Mouse (Mus musculus): ENCODE data around the gene Igfn1. TPM values are rescaled to one million over a fixed set of nuclear protein-coding genes. Genes with fewer than 3 reads are reported as not detected.

Gene Igfn1
- polyA plus RNA-seq, 1 experiment from 2014 or later, result not detected

DNA sequence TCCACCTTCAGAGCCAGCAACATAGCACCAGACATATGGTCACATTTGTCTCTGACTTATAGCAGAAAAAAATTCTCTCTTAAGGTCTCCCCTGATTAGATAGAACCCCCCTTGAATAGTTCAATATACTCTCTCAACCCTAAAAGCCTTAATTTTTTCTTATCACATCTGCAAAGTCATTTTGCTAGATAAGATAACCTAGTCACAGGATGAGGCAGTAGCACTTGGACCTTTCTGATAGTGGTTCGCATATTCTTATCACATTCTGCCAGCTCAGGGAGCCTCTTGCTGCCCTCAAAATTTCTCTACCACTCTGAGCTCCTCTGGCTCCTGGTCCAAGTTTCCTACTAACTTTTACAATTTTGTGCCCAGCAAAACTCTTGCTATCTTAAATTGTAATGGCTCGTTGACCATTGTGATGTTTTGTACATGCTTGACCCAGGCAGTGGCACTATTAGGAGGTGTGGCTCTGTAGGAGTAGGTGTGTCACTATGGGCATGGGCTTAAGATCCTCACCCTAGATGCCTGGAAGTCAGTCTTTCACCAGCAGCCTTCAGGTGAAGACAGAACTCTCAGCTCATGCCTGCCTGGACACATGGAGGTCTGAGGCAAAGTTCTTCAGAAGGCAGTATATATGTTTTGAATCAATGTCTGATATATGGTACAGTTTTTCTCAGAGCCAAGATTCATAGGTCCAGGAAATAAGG lies 8.8 kb upstream of the Igfn1 start:
- Histone ChIP-seq H3K27ac (ENCODE audit: low read length) (no peak overlapping the region), H3K9me3 (ENCODE audit: control insufficient read depth, low read length) (no peaks in the 10 kb centered on the region), H3K9ac (ENCODE audit: low read length) (no peak overlapping the region), H3K4me3 (ENCODE audit: low read length) (no peak overlapping the region), H3K36me3 (ENCODE audit: control insufficient read depth, insufficient read depth, low read length) (no peaks in the 10 kb centered on the region), H3K27me3 (ENCODE audit: control insufficient read depth, insufficient read depth, low read depth, low read length) (no peaks in the 10 kb centered on the region), H3K4me1 (replicated peaks; ENCODE audit: control insufficient read depth, insufficient read depth, low read length) (peaks cover 8% of the 10 kb centered on the region; the same call in 1 of the 2 replicates), H3K4me2 (ENCODE audit: low read depth, low read length) (no peak overlapping the region)
- WGBS, result 45% methylated on average over 2 of the region's 2 CpGs
- no peak for ATAC-seq (ENCODE audit: low read depth)

DNA sequence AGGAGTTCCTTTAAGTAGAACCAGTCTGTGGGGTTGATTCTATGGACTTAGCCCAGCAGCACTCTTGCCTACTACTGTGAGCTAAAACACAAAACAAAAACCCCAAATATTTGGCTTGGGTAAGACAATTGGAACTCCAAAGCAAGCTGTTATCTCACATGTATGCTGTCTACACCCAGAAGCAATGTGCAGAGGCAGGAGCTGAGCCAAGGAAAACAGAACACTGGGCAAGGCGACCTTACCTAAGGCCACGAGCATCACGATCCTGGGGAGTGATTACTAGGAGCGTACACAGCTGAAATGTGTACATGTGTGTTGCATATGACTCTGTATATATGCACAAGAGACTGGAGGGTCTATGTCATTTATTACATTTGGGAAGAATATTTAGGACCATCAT lies 7.4 kb upstream of the Igfn1 start:
- Histone ChIP-seq H3K36me3 (ENCODE audit: control insufficient read depth, insufficient read depth, low read length) (no peaks in the 10 kb centered on the region), H3K4me3 (ENCODE audit: low read length) (no peak overlapping the region), H3K4me1 (replicated peaks; ENCODE audit: control insufficient read depth, insufficient read depth, low read length) (peaks cover 6% of the 10 kb centered on the region; the same call in 1 of the 2 replicates), H3K9ac (ENCODE audit: low read length) (no peak overlapping the region), H3K27ac (ENCODE audit: low read length) (no peak overlapping the region), H3K27me3 (ENCODE audit: control insufficient read depth, insufficient read depth, low read depth, low read length) (no peaks in the 10 kb centered on the region), H3K9me3 (ENCODE audit: control insufficient read depth, low read length) (no peaks in the 10 kb centered on the region), H3K4me2 (ENCODE audit: low read depth, low read length) (no peak overlapping the region)
- WGBS, result 61% methylated on average over 4 of the region's 4 CpGs
- ATAC-seq (ENCODE audit: low read depth), result no peak

DNA sequence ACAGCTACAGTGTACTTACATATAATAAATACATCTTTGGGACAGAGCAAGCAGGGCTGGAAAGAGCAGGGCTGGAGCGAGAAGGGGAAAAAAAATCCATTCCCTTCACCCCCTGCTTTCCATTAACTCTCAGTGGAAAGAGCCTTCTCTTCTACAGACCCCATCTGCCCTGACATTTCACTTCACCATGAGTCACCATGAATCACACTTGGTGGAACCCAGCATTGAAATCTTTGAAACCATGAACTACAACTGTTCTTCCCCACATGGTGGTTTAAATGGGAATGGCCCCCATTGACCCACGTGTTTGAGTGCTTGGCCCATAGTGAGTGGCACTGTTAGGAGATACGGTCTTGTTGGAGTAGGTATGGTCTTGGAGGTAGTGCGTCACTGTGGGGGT lies 4.1 kb upstream of the Igfn1 start:
- Histone ChIP-seq H3K4me1 (replicated peaks; ENCODE audit: control insufficient read depth, insufficient read depth, low read length) (peaks cover 7% of the 10 kb centered on the region), H3K27me3 (ENCODE audit: control insufficient read depth, insufficient read depth, low read depth, low read length) (peaks cover 5% of the 10 kb centered on the region; the same call in 1 of the 2 replicates), H3K9me3 (ENCODE audit: control insufficient read depth, low read length) (no peaks in the 10 kb centered on the region), H3K27ac (ENCODE audit: low read length) (no peak overlapping the region), H3K4me3 (ENCODE audit: low read length) (no peak overlapping the region), H3K36me3 (ENCODE audit: control insufficient read depth, insufficient read depth, low read length) (no peaks in the 10 kb centered on the region), H3K9ac (ENCODE audit: low read length) (no peak overlapping the region), H3K4me2 (ENCODE audit: low read depth, low read length) (no peak overlapping the region)
- WGBS, result 89% methylated on average over 4 of the region's 4 CpGs
- ATAC-seq (ENCODE audit: low read depth), result no peak

DNA sequence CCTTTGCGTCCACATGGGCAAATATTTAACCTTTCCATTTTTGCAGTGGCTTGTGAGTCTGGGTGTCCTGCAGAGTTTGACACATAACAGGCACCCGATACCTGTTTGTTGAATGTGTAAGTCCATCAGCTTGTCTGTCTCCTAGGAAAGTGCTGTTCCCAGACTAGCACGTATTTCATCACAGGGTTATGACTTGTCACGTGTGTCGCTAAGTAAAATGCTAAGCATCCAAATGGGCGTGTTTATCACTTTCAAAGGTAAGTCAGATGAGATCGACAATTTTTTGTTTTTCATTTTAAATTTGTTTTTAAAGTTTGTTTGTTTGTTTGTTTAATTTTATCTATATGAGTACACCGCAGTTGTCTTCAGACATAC lies 2.0 kb upstream of the Igfn1 start:
- H3K9ac ChIP-seq (ENCODE audit: low read length), result no peak overlapping the region; the same call in 1 of the 2 replicates
- H3K4me2 ChIP-seq (ENCODE audit: low read depth, low read length), result peak overlapping the region; percentile 80
- no peaks in the 10 kb centered on the region for H3K36me3 ChIP-seq (ENCODE audit: control insufficient read depth, insufficient read depth, low read length)
- H3K27ac ChIP-seq (ENCODE audit: low read length), result no peak overlapping the region
- ATAC-seq (ENCODE audit: low read depth), result no peak
- no peaks in the 10 kb centered on the region for H3K9me3 ChIP-seq (ENCODE audit: control insufficient read depth, low read length)
- peaks cover 7% of the 10 kb centered on the region for H3K4me1 ChIP-seq (replicated peaks; ENCODE audit: control insufficient read depth, insufficient read depth, low read length)
- 16% methylated on average over 8 of the region's 8 CpGs for WGBS
- peak overlapping the region; percentile 59 for H3K4me3 ChIP-seq (ENCODE audit: low read length)
- H3K27me3 ChIP-seq (ENCODE audit: control insufficient read depth, insufficient read depth, low read depth, low read length), result peaks cover 5% of the 10 kb centered on the region; the same call in 1 of the 2 replicates

DNA sequence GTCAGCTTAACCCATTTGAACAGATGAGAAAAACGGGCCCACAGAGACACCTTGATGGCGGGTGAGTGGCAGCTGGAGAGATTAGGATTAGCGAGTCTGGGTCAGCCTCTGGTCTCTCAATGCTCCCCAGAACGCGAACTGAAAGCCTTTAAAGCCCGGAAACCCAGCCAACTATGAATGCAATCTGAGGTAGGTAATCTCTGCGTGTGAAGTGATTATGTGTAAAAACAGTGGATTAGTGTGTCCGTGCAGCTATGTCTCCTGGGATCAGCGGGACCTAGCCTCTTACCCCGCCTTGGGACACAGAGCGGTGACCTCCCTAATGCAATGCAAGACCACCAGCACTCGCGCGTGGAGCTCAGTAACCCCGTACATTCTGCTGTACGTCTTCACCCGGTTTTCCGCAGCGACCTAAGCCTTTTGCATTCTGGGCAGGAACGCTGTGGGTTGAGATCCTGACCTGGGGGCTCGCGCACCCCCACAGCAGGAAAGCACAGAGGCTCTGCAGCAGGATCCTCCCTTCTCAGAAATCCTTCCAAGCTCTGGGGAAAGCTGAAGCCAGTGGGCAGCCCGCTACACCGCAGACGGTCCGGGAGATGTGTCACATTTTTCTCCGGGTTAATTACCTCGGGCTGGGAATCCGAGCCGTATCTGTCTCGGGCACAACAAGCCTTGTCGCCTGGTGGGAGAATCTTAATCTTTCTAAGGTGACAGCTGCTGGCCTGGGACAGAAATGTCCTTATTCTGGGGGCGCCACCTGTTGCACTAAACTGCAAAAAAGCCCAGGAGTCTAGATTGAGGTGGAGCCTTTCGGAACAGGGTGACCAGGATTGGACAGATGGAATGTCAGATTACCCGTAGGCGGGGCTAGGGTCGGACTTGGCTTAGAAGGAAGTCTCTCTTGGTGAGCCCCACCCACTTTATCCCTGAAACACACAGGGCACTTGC lies 1.3 kb upstream of the Igfn1 start, which contains the start of gene Tmem9:
Tmem9 (plus strand) TSS at position 940 of the 948 bp plus-strand sequence.
- Histone ChIP-seq H3K4me2 (ENCODE audit: low read depth, low read length) (peak within 1 kb of the TSS; percentile 80), H3K4me1 (replicated peaks; ENCODE audit: control insufficient read depth, insufficient read depth, low read length) (peaks cover 7% of the 10 kb centered on the region), H3K9ac (ENCODE audit: low read length) (peak within 1 kb of the TSS; percentile 62), H3K4me3 (ENCODE audit: low read length) (peak within 1 kb of the TSS; percentile 59), H3K27ac (ENCODE audit: low read length) (no peak within 1 kb of the TSS), H3K9me3 (ENCODE audit: control insufficient read depth, low read length) (no peaks in the 10 kb centered on the region), H3K36me3 (ENCODE audit: control insufficient read depth, insufficient read depth, low read length) (no peaks in the 10 kb centered on the region), H3K27me3 (ENCODE audit: control insufficient read depth, insufficient read depth, low read depth, low read length) (peaks cover 5% of the 10 kb centered on the region; the same call in 1 of the 2 replicates)
- WGBS, result 4% methylated on average over 37 of the region's 37 CpGs
- peak; percentile 97 for ATAC-seq (ENCODE audit: low read depth)

DNA sequence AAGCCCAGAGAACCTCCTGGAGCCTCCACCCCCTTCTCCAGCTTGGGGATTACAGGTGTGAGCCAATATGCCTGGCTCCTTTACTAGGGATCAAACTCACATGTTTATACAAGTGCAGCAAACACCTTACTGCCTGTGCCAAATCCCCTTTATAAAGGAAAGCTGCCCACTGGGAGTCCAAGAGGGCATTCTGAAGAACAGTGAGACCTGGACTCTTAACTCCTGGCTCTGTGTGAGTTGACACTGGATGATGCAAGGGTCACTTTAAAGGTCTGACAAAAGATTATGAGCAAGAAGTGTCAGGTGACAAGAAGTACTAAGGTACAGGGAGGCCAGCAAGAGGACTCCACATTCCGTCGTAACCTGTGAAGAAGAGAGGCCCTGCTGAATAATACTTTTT lies 4.7 kb downstream of the Igfn1 start:
- no peak for ATAC-seq (ENCODE audit: low read depth)
- H3K27me3 ChIP-seq (ENCODE audit: control insufficient read depth, insufficient read depth, low read depth, low read length), result peaks cover 1% of the 10 kb centered on the region; the same call in 1 of the 2 replicates
- no peak overlapping the region for H3K27ac ChIP-seq (ENCODE audit: low read length)
- no peak overlapping the region for H3K4me2 ChIP-seq (ENCODE audit: low read depth, low read length)
- WGBS, result 65% methylated on average over 2 of the region's 2 CpGs
- H3K36me3 ChIP-seq (ENCODE audit: control insufficient read depth, insufficient read depth, low read length), result no peaks in the 10 kb centered on the region
- H3K9ac ChIP-seq (ENCODE audit: low read length), result no peak overlapping the region
- H3K4me3 ChIP-seq (ENCODE audit: low read length), result no peak overlapping the region
- no peaks in the 10 kb centered on the region for H3K4me1 ChIP-seq (replicated peaks; ENCODE audit: control insufficient read depth, insufficient read depth, low read length)
- no peaks in the 10 kb centered on the region for H3K9me3 ChIP-seq (ENCODE audit: control insufficient read depth, low read length)

DNA sequence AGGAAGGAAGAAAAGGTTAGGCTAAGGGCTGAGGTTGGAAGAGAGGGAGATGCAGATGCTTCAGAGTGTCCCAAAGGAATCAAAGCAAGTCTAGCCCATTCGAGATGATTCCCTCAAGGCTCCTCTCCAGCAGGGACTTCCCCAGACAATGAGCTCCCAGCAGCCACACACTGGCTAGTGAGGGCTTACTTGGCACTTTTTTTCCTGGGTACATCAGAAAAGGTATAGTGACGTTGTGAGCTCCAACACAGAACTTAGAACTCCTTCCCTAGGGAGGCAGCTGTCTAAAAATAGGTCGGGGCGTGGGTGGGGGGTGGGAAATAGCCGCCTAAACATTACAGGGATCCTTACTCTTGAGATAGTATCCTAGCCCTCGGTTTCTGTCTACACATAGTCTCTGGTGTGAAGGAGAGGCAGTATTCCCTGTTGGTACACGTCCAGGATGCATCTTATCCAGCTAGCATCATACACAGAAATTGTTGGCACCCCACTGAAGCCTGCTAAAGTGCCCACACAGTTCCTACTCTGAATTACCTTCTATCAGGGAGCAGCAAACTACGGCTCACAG lies 6.3 kb downstream of the Igfn1 start:
- Histone ChIP-seq H3K4me1 (replicated peaks; ENCODE audit: control insufficient read depth, insufficient read depth, low read length) (no peaks in the 10 kb centered on the region), H3K4me2 (ENCODE audit: low read depth, low read length) (no peak overlapping the region), H3K27ac (ENCODE audit: low read length) (no peak overlapping the region), H3K4me3 (ENCODE audit: low read length) (no peak overlapping the region), H3K36me3 (ENCODE audit: control insufficient read depth, insufficient read depth, low read length) (no peaks in the 10 kb centered on the region), H3K27me3 (ENCODE audit: control insufficient read depth, insufficient read depth, low read depth, low read length) (no peaks in the 10 kb centered on the region; the same call in 1 of the 2 replicates), H3K9me3 (ENCODE audit: control insufficient read depth, low read length) (no peaks in the 10 kb centered on the region), H3K9ac (ENCODE audit: low read length) (no peak overlapping the region)
- 44% methylated on average over 8 of the region's 8 CpGs for WGBS
- no peak for ATAC-seq (ENCODE audit: low read depth)

DNA sequence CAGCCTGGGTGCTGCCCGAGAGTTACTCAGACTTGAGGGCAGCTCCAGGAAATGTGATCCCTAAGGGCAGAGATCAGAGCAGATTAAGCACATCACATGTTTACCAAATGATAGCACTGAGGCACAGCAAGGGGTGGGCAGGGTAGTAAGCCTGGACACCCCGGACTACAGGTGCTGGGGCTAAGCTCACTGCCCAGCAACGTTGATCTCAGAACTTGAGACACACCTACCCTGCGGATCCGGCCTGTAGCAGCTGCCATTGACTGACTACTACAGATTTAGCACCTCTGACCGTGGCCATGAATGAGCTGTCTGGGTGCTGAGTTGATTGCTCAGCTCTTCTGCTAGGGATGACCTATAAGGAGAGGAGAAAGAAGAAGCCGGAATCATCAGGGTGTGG lies 8.6 kb downstream of the Igfn1 start:
- WGBS, result 36% methylated on average over 7 of the region's 7 CpGs
- H3K9ac ChIP-seq (ENCODE audit: low read length), result no peak overlapping the region
- no peaks in the 10 kb centered on the region; the same call in 1 of the 2 replicates for H3K27me3 ChIP-seq (ENCODE audit: control insufficient read depth, insufficient read depth, low read depth, low read length)
- no peak overlapping the region for H3K4me2 ChIP-seq (ENCODE audit: low read depth, low read length)
- ATAC-seq (ENCODE audit: low read depth), result no peak
- no peaks in the 10 kb centered on the region for H3K36me3 ChIP-seq (ENCODE audit: control insufficient read depth, insufficient read depth, low read length)
- H3K9me3 ChIP-seq (ENCODE audit: control insufficient read depth, low read length), result no peaks in the 10 kb centered on the region
- no peak overlapping the region for H3K27ac ChIP-seq (ENCODE audit: low read length)
- H3K4me1 ChIP-seq (replicated peaks; ENCODE audit: control insufficient read depth, insufficient read depth, low read length), result no peaks in the 10 kb centered on the region
- no peak overlapping the region for H3K4me3 ChIP-seq (ENCODE audit: low read length)

DNA sequence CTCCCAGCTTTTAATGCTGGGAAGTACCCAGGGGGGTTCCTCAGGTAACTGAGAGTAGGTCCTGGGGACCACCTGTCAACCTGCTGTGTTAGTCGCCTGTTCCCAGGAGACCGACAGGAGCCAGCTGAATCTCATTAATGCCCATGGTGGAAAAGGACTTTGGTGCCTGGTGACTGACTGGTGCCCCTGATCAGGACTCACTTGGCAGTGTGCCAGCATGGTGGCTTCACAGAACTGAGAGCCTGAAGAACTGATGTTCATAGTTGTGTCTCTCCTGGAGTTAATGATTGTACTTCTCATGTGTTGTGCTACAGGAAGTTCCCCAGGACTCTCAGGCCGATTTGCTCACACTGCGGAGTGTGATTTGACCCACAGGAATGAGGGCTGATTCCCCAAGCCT lies 12.7 kb downstream of the Igfn1 start:
- H3K27me3 ChIP-seq (ENCODE audit: control insufficient read depth, insufficient read depth, low read depth, low read length), result no peaks in the 10 kb centered on the region; the same call in 1 of the 2 replicates
- no peaks in the 10 kb centered on the region; the same call in 1 of the 2 replicates for H3K9me3 ChIP-seq (ENCODE audit: control insufficient read depth, low read length)
- no peak overlapping the region for H3K4me2 ChIP-seq (ENCODE audit: low read depth, low read length)
- no peak overlapping the region for H3K9ac ChIP-seq (ENCODE audit: low read length)
- no peak overlapping the region for H3K27ac ChIP-seq (ENCODE audit: low read length)
- ATAC-seq (ENCODE audit: low read depth), result no peak
- no peak overlapping the region for H3K4me3 ChIP-seq (ENCODE audit: low read length)
- H3K36me3 ChIP-seq (ENCODE audit: control insufficient read depth, insufficient read depth, low read length), result no peaks in the 10 kb centered on the region
- 71% methylated on average over 4 of the region's 4 CpGs for WGBS
- H3K4me1 ChIP-seq (replicated peaks; ENCODE audit: control insufficient read depth, insufficient read depth, low read length), result no peaks in the 10 kb centered on the region

Data from lung, embryonic 16.5 days (tissue).